Mouse (Mus musculus): ENCODE results near the gene Dok5.
A peak's percentile ranks its signal among the peaks of the same experiment; 100 is the strongest.

Gene Dok5

GRCm38 (mm10) chr2:170857507-170857906 is 125.9 kb downstream of the Dok5 start:
- no peak for DNase-seq (ENCODE audit: extremely low read depth, low read depth, low spot score)

- DNase-seq (ENCODE audit: extremely low read depth, low read depth, low spot score): no peak
Measured at GRCm38 (mm10) chr2:170858640-170859039, 127.0 kb downstream of the Dok5 start.

DNA sequence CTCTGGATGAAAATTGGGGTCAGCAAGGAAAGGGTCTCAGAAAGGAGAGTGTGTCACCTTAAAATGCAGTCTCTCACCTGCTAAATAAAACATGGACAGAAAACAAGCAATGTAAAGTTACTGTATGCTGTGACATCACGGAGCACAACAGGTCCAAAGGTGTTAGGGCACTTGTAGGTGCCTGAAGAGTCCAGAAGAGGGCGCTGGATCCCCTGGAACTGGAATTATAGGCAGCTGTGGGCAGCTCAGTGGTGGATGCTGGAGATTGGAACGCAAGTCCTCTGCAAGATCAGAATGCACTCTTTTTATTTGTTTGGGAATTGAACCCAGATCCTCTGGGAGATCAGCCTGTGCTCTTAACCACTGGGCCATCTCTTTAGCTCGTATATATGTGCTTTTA is 129.0 kb downstream of the Dok5 start:
- no peak for DNase-seq (ENCODE audit: extremely low read depth, low read depth, low spot score)

- no peak for DNase-seq (ENCODE audit: extremely low read depth, low read depth, low spot score)
Measured at GRCm38 (mm10) chr2:170862799-170863198, 131.2 kb downstream of the Dok5 start.

DNA sequence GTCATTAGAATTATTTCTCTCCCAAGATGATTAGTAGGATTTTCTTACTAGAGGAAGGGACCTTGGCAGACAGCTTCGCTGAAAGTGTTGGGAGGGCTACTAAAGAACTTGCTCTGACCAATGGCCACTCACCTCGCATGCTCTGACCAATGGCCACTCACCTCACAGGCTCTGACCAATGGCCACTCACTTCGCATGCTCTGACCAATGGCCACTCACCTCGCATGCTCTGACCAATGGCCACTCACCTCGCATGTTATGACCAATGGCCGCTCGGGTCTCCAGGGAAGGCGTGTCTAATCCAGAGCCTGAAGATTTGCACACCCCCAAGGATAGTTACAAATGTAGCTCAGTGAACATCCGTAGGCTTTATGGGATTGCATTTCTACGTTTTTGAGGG is 131.6 kb downstream of the Dok5 start:
- no peak for DNase-seq (ENCODE audit: extremely low read depth, low read depth, low spot score)

- DNase-seq (ENCODE audit: extremely low read depth, low read depth, low spot score): no peak
Measured at GRCm38 (mm10) chr2:170864043-170864442, 132.4 kb downstream of the Dok5 start.

- no peak for DNase-seq (ENCODE audit: extremely low read depth, low read depth, low spot score)
Measured at GRCm38 (mm10) chr2:170864820-170865219, 133.2 kb downstream of the Dok5 start.

- DNase-seq (ENCODE audit: extremely low read depth, low read depth, low spot score): no peak
Measured at GRCm38 (mm10) chr2:170870566-170870965, 139.0 kb downstream of the Dok5 start.

DNA sequence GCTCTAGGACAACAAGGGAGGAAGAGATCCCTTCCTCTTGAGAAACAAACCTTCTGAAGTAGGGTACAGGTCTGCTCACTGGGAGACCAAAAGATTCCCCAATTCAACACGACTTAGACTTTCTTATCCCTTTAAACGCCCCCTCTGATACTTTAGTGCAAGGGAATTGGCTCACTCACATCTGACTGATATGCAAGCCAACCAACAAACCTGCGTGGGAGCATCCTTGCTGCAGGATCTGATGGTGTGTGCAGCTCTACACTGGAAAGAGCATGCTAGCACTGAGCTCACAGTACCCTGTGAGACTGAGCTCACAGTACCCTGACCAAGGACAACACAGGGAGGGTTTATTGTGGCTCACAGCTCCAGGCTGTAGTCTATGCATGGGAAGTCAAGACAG is 139.9 kb downstream of the Dok5 start:
- no peak for DNase-seq (ENCODE audit: extremely low read depth, low read depth, low spot score)

GRCm38 (mm10) chr2:170873382-170873781 is 141.8 kb downstream of the Dok5 start:
- no peak for DNase-seq (ENCODE audit: extremely low read depth, low read depth, low spot score)

GRCm38 (mm10) chr2:170877515-170877914 is 145.9 kb downstream of the Dok5 start:
- peak; percentile 49 for DNase-seq (ENCODE audit: extremely low read depth, low read depth, low spot score)

GRCm38 (mm10) chr2:170877936-170878335 is 146.3 kb downstream of the Dok5 start:
- no peak for DNase-seq (ENCODE audit: extremely low read depth, low read depth, low spot score)

DNA sequence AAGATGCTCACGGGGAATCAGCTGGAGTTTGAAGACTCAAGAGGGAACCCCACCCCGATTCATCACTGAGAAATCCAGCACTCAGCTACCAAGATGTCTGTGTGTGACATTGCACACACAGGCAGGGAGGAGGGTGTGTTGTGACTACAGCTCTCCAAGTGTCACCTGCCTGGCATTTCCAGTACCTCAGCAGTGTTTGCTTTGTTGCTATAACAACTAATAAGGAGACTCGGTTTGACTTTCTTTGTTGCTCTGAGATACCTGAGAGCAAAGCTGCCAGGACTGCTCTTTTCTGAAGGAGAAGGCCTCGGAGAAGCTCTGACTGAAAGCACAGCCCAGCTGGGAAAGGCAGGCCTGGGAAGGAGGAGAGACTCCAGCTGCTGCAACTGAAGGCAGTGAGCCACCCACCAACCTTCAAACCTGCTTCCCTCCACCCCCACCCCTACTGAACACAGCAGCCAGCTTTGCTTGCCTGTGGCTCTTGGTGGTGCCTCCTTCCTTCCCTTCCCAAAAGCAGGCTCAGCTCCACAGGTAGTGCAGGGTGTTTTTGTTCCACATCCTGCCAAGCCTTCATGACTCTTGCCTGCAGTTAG is 152.7 kb downstream of the Dok5 start:
- no peak for DNase-seq (ENCODE audit: extremely low read depth, low read depth, low spot score)

GRCm38 (mm10) chr2:170887984-170888383 is 156.4 kb downstream of the Dok5 start:
- DNase-seq (ENCODE audit: extremely low read depth, low read depth, low spot score): no peak

- DNase-seq (ENCODE audit: extremely low read depth, low read depth, low spot score): no peak
Measured at GRCm38 (mm10) chr2:170895096-170895495, 163.5 kb downstream of the Dok5 start.

- no peak for DNase-seq (ENCODE audit: extremely low read depth, low read depth, low spot score)
Measured at GRCm38 (mm10) chr2:170902204-170903028, 170.8 kb downstream of the Dok5 start.

DNA sequence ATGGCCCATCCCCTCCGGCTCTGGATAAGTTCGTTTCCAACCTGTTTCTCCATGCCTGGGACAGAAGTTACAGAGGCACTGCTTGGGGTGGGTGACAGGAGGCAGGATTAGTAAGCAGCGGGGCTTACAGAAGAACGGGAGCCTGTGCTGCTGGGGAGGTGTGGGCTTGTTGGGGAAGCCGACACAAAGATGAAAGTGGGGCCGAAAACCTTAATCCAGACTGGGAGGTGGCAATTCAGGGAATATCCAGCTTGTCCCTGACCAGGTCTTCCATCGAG is 171.4 kb downstream of the Dok5 start:
- no peak for DNase-seq (ENCODE audit: extremely low read depth, low read depth, low spot score)

DNA sequence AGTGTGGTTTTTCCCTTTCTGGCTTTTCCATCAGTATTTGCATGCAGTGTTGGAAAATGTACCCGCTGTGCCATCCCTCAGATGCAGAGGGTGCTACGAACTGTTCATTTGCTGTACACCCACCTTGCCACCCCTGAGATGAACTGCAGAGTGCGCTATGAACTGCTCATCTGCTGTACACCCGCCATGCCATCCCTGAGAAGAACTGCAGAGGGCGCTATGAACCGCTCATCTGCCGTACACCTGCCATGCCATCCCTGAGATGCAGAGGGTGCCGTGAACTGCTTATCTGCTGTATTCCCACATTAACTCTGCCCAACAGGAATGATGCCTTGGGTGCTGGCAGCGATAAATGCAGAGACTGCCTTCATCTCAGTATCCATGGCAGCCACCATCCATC is 171.8 kb downstream of the Dok5 start:
- DNase-seq (ENCODE audit: extremely low read depth, low read depth, low spot score): no peak

GRCm38 (mm10) chr2:170912589-170913223 is 181.1 kb downstream of the Dok5 start:
- DNase-seq (ENCODE audit: extremely low read depth, low read depth, low spot score): no peak

- no peak for DNase-seq (ENCODE audit: extremely low read depth, low read depth, low spot score)
Measured at GRCm38 (mm10) chr2:170913863-170914262, 182.3 kb downstream of the Dok5 start.

DNA sequence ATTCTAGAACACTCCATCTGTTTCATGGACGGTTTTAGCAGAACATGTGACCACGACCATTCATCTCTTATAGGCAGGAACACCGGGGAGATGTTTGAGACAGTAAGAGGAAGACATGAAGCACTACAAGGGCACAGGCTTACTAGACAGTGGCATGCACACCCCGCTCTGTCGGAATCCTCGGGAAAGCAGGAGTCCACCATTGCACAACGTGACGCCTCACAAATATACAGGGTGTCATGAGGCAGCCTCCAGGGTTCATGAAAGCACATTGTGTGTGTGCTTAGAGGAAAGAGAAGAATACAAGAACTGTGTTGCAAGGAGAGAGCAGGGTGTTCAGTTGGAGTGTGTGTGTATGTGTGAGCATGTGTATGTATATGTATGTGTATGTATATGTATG is 184.0 kb downstream of the Dok5 start:
- no peak for DNase-seq (ENCODE audit: extremely low read depth, low read depth, low spot score)

DNA sequence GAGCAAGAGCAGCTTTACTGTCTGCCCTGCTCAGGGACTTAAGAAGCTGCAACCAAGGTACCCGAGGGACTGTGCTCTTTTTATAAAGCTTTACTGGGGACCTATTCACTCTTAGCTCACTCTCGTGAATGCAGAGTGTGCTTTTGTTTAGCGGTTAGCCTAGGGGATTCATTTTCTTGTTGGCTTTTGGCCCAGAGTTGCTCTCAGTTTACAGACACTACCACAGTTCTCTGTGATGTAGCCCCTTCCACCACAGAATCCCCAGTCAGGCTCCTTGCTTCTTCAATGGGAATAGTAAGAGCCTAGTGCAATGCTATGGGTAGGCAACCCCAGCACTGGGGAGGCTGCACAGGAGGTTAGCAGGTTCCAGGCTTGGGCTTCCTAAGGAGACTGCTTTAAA is 190.7 kb downstream of the Dok5 start:
- DNase-seq (ENCODE audit: extremely low read depth, low read depth, low spot score): no peak
